Mouse (Mus musculus): ENCODE results near the gene Ptprs. TPM values are rescaled to one million over a fixed set of nuclear protein-coding genes. Genes with fewer than 3 reads are reported as not detected.

The Ptprs gene
- polyA plus RNA-seq, 1 experiment, result 1,311 TPM

GRCm38 (mm10) chr17:56393889-56394288 lies 82.4 kb downstream of the Ptprs start:
- no peak for DNase-seq (ENCODE audit: low read depth)
- TF ChIP-seq POLR2A (IDR thresholded peaks at IDR 0.05; ENCODE audit: borderline replicate concordance, extremely low read depth, insufficient read depth, insufficient read length, poor library complexity, severe bottlenecking), result no peak
- TF ChIP-seq CTCF (IDR thresholded peaks at IDR 0.05; ENCODE audit: borderline replicate concordance, extremely low read depth, insufficient read depth, insufficient read length), result no peak

DNA sequence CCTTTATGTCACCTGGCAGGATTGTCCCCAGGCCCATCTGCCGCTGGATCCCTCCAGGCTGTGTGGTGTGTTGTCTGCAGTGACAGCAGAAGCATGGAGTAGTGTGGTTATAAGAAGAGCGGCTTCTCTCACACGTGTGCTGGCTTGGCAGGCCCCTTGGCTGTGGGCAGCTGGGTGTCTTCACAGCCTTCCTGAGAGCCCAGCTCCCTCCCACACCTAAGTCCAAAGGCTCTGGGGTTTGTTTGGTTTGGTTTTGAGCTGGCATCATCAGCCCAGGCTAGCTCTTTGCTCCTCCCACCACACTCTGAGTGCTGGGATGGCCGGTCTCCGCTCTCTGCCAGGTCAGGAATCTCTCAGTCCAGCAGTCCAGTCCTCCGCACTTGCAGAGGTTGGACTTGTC lies 83.0 kb downstream of the Ptprs start:
- TF ChIP-seq POLR2A (IDR thresholded peaks at IDR 0.05; ENCODE audit: borderline replicate concordance, extremely low read depth, insufficient read depth, insufficient read length, poor library complexity, severe bottlenecking) (no peak), CTCF (IDR thresholded peaks at IDR 0.05; ENCODE audit: borderline replicate concordance, extremely low read depth, insufficient read depth, insufficient read length) (no peak)
- DNase-seq (ENCODE audit: low read depth), result no peak

DNA sequence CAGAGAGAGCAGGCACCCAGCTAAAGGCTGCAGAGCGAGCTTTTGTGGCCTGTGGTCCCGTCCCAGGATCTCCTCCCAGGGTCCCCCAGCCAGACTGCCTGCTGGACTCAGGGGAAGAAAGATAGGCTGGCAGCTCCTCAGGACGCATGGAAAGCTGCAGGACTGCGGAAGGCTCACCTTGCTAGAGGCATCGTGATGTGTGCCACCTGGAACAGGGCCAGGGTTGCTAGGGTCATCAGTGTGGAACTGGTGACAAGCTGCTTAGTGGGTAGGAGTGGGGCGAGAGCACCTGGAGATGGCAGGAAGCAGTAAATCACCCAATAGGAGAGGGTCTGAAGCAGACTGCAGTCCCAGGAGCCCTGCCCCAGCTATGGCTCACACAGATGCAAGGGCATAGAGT lies 88.7 kb downstream of the Ptprs start:
- no peak for DNase-seq (ENCODE audit: low read depth)
- TF ChIP-seq CTCF (IDR thresholded peaks at IDR 0.05; ENCODE audit: borderline replicate concordance, extremely low read depth, insufficient read depth, insufficient read length) (no peak), POLR2A (IDR thresholded peaks at IDR 0.05; ENCODE audit: borderline replicate concordance, extremely low read depth, insufficient read depth, insufficient read length, poor library complexity, severe bottlenecking) (no peak)

DNA sequence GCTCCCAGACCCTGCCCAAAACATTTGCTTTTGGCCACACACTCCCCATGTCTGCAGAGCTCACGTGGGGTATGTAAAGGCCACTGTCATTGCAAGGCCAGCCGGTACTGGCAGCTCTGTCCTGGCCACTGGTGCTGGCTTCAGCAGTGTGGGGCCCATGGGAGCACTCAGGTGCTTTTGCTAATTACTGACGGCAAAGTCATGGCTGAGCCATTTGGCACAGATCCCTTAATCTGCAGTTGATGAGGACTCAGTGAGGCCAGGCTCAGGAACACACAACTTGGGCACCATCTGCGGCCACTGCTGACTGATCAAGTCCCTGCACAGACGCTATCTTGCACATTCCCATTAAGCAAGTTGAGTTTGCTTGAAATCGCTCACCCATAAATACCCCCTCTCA lies 91.4 kb downstream of the Ptprs start:
- no peak for TF ChIP-seq CTCF (IDR thresholded peaks at IDR 0.05; ENCODE audit: borderline replicate concordance, extremely low read depth, insufficient read depth, insufficient read length)
- TF ChIP-seq POLR2A (IDR thresholded peaks at IDR 0.05; ENCODE audit: borderline replicate concordance, extremely low read depth, insufficient read depth, insufficient read length, poor library complexity, severe bottlenecking), result no peak
- DNase-seq (ENCODE audit: low read depth), result peak; percentile 54

DNA sequence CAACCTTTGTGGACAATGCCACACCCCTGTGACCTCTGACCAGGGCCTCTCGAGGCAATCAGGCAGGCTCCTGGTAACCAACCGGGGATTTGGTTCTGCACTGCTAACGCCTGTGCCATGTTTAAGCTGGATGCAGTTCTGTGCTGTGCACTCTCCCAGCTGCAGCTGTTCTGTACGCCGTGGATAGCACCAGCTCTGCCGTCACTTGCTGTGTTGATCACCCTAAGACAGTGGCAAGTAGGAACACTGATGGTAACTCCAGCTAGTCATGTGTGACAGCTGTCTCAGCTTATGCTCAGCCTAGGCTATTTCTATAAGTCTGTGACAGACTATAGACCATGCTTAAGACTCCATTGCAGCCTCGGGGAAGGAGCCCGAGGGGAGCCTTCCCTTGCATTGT lies 93.3 kb downstream of the Ptprs start:
- no peak for DNase-seq (ENCODE audit: low read depth)
- no peak for TF ChIP-seq CTCF (IDR thresholded peaks at IDR 0.05; ENCODE audit: borderline replicate concordance, extremely low read depth, insufficient read depth, insufficient read length)
- TF ChIP-seq POLR2A (IDR thresholded peaks at IDR 0.05; ENCODE audit: borderline replicate concordance, extremely low read depth, insufficient read depth, insufficient read length, poor library complexity, severe bottlenecking), result no peak

DNA sequence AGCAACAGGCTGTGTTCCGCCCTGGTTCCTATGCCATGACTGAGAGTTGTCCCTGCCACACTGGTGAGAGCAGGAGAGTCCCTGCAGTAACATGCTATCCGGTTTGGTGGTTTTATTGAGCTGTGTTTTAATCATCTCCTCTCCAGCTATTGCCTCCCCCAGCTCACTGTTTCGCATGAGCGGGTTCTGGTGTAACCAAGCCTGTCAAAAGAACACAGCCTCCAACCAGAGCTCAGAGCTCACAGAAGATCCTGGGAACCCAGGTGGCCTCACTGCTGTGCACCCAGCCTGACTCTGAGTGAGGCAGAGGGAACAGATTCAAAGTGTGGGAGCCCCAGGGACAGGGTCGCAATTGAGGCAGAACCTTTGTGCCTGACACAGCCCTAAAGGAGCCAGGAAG lies 95.1 kb downstream of the Ptprs start:
- no peak for DNase-seq (ENCODE audit: low read depth)
- TF ChIP-seq POLR2A (IDR thresholded peaks at IDR 0.05; ENCODE audit: borderline replicate concordance, extremely low read depth, insufficient read depth, insufficient read length, poor library complexity, severe bottlenecking) (no peak), CTCF (IDR thresholded peaks at IDR 0.05; ENCODE audit: borderline replicate concordance, extremely low read depth, insufficient read depth, insufficient read length) (no peak)

DNA sequence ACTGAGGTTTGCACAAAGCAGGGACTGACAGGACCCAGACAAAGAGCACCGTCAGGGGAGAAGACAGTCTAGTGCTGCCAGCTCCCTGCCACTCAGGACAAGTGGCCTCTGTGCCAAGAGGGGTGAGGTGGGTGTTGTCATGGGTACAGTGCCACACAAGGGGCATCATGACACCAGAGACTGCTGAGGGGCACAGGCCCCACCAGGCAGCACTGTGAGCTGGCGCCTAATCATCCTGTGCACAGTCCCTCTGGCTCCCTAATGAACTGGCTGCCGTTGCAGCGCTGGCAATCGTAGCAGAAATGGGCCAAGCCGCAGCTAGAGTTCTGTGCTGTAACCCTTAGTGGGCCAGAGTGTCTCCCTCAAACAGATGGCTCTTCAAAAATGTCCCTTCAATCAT lies 96.0 kb downstream of the Ptprs start:
- TF ChIP-seq CTCF (IDR thresholded peaks at IDR 0.05; ENCODE audit: borderline replicate concordance, extremely low read depth, insufficient read depth, insufficient read length) (no peak), POLR2A (IDR thresholded peaks at IDR 0.05; ENCODE audit: borderline replicate concordance, extremely low read depth, insufficient read depth, insufficient read length, poor library complexity, severe bottlenecking) (no peak)
- DNase-seq (ENCODE audit: low read depth), result peak; percentile 84

DNA sequence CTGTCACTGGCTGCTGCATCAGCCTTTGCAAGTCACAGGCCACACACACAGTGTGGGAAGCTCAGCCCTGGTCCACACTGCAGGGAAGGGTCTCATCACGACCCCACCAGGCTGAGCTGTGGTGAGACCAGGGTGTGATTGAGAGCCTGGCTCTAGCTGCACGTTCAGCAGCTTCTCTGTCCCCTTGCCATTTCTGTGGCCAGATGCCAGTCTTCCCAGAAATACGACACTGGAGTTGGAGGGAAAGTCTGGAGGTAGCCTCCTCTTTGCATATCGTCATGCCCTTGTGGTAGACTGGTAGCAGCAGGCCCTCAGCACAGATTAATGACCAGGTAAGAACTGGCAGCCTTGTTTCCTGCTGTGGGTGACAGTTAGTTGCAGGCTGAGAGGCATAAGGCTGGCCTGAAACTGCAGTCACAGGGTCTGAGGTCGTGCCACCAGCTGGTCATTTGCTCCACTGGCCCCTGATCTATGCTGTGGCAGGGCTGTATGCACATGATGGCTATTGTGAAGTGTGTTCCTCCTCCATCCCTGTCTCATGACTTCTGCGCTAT lies 96.9 kb downstream of the Ptprs start:
- TF ChIP-seq POLR2A (IDR thresholded peaks at IDR 0.05; ENCODE audit: borderline replicate concordance, extremely low read depth, insufficient read depth, insufficient read length, poor library complexity, severe bottlenecking), result no peak
- TF ChIP-seq CTCF (IDR thresholded peaks at IDR 0.05; ENCODE audit: borderline replicate concordance, extremely low read depth, insufficient read depth, insufficient read length), result no peak

GRCm38 (mm10) chr17:56374851-56375250 lies 101.4 kb downstream of the Ptprs start:
- no peak for DNase-seq (ENCODE audit: low read depth)
- TF ChIP-seq POLR2A (IDR thresholded peaks at IDR 0.05; ENCODE audit: borderline replicate concordance, extremely low read depth, insufficient read depth, insufficient read length, poor library complexity, severe bottlenecking) (no peak), CTCF (IDR thresholded peaks at IDR 0.05; ENCODE audit: borderline replicate concordance, extremely low read depth, insufficient read depth, insufficient read length) (no peak)

More for the DNA sequence above, 96.9 kb downstream of the Ptprs start:
- peak; percentile 32 for DNase-seq (ENCODE audit: low read depth)

DNA sequence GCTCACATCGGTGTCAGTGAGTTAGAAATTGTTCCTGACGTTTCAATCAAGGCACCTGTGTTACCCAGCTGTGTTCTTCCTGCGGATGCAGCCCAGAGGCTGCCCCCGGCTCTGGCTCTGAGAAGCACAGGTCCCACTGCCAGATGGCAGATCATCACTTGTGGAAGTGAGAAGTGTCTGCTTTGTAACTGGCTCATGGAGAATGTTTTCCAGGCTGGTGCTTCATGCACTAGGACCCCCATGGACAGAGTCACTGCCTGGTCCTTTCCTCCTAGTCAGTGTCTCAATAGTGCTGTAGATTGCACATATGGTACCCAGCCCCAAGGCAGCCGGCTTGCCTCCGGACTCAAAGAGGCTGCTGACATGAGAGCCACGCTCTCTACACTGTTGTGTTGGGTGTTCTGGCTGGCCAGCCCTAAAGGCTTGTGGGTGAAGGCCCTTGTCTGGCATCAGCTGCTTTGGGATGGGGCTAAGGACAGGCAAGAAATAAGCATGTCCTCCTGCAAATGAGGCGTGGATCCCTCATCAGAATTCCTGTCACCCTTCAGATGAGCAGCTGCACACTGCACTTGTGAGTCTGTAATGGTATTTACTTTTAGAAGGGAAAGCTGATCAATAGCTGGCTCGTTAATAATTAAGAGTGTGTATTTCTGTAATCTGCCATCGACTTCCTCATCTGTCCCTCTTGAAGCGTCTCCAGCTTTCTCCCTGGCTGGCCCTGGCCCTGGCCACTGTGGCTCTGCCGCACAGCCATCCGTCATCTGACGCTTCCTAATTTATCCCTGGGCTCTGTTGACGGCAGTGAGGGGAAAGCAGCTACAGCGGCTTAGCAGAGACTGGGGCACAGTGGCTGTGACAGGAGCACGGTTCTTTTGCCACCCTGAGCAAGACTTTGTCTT lies 102.9 kb downstream of the Ptprs start:
- no peak for TF ChIP-seq POLR2A (IDR thresholded peaks at IDR 0.05; ENCODE audit: borderline replicate concordance, extremely low read depth, insufficient read depth, insufficient read length, poor library complexity, severe bottlenecking)
- peak; percentile 37 for DNase-seq (ENCODE audit: low read depth)

- DNase-seq (ENCODE audit: low read depth), result no peak
- no peak for TF ChIP-seq POLR2A (IDR thresholded peaks at IDR 0.05; ENCODE audit: borderline replicate concordance, extremely low read depth, insufficient read depth, insufficient read length, poor library complexity, severe bottlenecking)
- TF ChIP-seq CTCF (IDR thresholded peaks at IDR 0.05; ENCODE audit: borderline replicate concordance, extremely low read depth, insufficient read depth, insufficient read length), result peak; percentile 17; the same call in 1 of the 2 replicates
These were observed 104.2 kb downstream of the Ptprs start for GRCm38 (mm10) chr17:56372109-56372508.
